Mouse (Mus musculus): ENCODE measurements around the gene Slc25a34.

The Slc25a34 gene

GRCm38 (mm10) chr4:141581051-141581450 is 42.6 kb downstream of the Slc25a34 start:
- ATAC-seq (ENCODE audit: low TSS enrichment), result no peak

DNA sequence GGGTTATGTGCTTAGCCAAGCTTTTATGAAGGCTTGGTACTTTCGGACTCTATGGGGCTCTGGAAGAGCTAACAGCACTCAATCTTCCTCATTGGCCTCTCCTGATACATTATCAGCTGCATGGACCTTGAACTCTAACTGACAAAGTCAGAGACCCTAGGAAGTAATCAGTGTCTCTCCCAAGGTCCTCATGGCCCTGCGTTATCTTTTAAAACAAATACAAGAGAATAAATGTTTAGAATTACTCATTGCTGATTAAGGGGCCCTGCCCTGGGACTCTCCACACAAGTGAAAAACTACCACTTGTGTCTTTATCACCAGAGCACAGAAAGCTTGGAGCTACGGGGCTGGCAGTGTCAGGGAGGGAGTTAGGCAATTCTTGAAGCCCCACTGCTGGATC is 44.8 kb downstream of the Slc25a34 start:
- no peak for ATAC-seq (ENCODE audit: low TSS enrichment)

GRCm38 (mm10) chr4:141576877-141577276 is 46.7 kb downstream of the Slc25a34 start:
- no peak for ATAC-seq (ENCODE audit: low TSS enrichment)

GRCm38 (mm10) chr4:141576404-141576803 is 47.2 kb downstream of the Slc25a34 start:
- ATAC-seq (ENCODE audit: low TSS enrichment), result no peak

- ATAC-seq (ENCODE audit: low TSS enrichment), result peak; percentile 57; the same call in 1 of the 2 replicates
These were observed 48.6 kb downstream of the Slc25a34 start for GRCm38 (mm10) chr4:141574789-141575702.

DNA sequence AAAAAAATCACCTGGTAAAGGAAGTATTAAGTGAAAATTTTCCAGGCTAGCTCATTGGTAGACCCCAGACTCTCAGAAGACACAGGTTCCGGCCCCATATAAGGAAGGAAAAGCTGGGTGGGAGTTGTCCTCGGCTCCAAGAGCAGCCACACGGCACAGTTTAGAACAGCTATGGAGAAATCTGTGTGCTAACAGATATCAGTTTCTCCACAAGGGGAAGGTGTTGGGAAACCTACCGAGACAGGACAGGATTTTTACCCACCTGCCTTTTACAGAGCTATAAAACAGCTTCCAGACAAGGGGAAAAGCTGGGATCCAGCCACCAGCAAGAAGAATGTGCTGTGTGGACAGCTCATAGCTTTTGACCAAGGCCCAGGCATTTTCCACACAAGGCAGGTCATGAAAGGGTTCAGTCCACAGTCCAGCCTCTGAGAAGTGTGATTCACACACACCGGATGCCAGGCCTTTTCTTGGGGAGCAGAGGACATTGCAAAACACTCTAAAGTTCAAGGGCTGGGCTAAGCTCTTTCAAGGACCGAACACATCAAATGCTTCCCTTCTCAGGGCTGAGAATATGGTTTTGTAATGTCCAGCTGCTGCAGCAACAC is 50.2 kb downstream of the Slc25a34 start:
- ATAC-seq (ENCODE audit: low TSS enrichment), result no peak

- no peak for ATAC-seq (ENCODE audit: low TSS enrichment)
These were observed 50.8 kb downstream of the Slc25a34 start for GRCm38 (mm10) chr4:141572668-141573358.

- no peak for ATAC-seq (ENCODE audit: low TSS enrichment)
These were observed 51.7 kb downstream of the Slc25a34 start for GRCm38 (mm10) chr4:141571934-141572333.

- no peak for ATAC-seq (ENCODE audit: low TSS enrichment)
These were observed 52.3 kb downstream of the Slc25a34 start for GRCm38 (mm10) chr4:141571337-141571739.

- no peak for ATAC-seq (ENCODE audit: low TSS enrichment)
These were observed 52.8 kb downstream of the Slc25a34 start for GRCm38 (mm10) chr4:141570821-141571220.

- no peak for ATAC-seq (ENCODE audit: low TSS enrichment)
These were observed 53.6 kb downstream of the Slc25a34 start for GRCm38 (mm10) chr4:141570004-141570403.

GRCm38 (mm10) chr4:141568966-141569365 is 54.7 kb downstream of the Slc25a34 start:
- no peak for ATAC-seq (ENCODE audit: low TSS enrichment)
